Mouse (Mus musculus): ENCODE measurements around the gene 3110009E18Rik.

DNA sequence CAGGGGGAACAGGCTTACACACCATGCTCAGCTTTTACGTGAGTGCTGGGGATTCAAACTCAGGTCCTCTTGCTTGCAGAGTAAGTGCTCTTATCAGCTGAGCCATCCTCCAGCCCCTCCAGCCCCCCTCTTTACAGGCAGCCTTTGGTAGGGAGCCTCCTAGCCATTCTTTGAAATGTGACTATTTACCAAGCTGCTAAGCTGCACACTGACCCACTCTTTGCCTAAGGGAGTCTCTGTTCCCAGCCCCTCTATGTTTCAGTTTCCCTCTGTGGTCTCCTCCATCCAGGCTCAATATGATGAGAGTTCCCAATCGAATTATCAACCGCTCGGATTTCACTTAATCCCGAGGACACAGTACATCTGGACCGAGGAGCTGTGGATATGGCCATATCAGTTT is 65.2 kb downstream of the 3110009E18Rik start:
- TF ChIP-seq EP300 (IDR thresholded peaks at IDR 0.05) (no peak), CTCF (IDR thresholded peaks at IDR 0.05) (no peak)

Measured in lung, postnatal 0 days (tissue).